Mouse (Mus musculus): Measurements from ENCODE around the gene Oser1. TPM values are rescaled to one million over a fixed set of nuclear protein-coding genes. Genes with fewer than 3 reads are reported as not detected.

Gene Oser1
- polyA plus RNA-seq, 1 experiment = not detected

DNA sequence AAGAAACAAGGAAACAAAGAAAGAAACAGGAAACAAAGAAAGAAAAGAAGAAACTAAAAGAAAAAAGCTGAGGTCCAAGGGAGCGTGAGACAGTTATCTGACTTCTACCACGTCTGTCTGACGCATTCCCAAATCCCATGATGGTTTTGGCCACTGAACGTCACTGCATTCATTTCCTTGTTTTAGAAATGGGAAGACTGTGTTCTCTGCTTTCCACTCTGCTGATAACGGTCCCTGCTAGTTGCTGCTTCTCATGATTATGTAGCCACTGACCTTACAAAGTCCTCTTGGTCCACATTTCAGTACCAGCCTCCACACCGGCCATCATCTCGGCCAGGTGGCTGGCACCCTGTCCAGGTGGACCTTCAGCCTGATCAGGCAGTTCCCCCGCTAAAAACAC is 25.3 kb downstream of the Oser1 start:
- H3K4me3 ChIP-seq (ENCODE audit: insufficient read depth, low read depth, low read length) = no peak overlapping the region
- no peak overlapping the region for H3K27ac ChIP-seq (ENCODE audit: insufficient read depth, low read depth, low read length)
- WGBS = 80% methylated on average over 8 of the region's 8 CpGs
- TF ChIP-seq CTCF (IDR thresholded peaks at IDR 0.05; ENCODE audit: insufficient read depth, low read depth, low read length) (no peak), POLR2A (IDR thresholded peaks at IDR 0.05; ENCODE audit: insufficient read depth, low read depth, low read length) (no peak)
- H3K4me1 ChIP-seq (ENCODE audit: control insufficient read depth, insufficient read depth, low read length) = 0 out of 2 replicates have a peak, but pooled peaks cover 3% of the 10 kb centered on the region

DNA sequence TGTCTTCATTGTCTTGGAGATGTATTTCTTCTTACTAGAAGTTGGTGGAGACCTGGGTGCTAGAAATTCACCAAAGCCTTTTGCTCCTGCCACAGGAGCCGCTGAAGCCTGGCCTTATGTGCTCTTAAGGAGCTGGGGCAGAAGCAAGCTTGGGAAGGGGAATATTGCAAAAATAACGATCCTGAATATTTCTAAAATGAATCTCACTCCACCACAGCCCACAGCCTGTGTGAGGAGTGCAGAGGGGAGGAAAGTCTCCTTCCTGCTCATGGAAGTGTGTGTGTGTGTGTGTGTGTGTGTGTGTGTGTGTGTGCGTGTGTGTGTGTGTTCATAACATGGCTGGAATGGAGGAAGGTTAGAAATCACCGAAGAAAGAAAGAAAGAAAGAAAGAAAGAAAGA is 25.7 kb downstream of the Oser1 start:
- no peak overlapping the region for H3K27ac ChIP-seq (ENCODE audit: insufficient read depth, low read depth, low read length)
- 0 out of 2 replicates have a peak, but pooled peaks cover 3% of the 10 kb centered on the region for H3K4me1 ChIP-seq (ENCODE audit: control insufficient read depth, insufficient read depth, low read length)
- TF ChIP-seq POLR2A (IDR thresholded peaks at IDR 0.05; ENCODE audit: insufficient read depth, low read depth, low read length) (no peak), CTCF (IDR thresholded peaks at IDR 0.05; ENCODE audit: insufficient read depth, low read depth, low read length) (no peak)
- WGBS = 73% methylated on average over 4 of the region's 4 CpGs
- H3K4me3 ChIP-seq (ENCODE audit: insufficient read depth, low read depth, low read length) = no peak overlapping the region

DNA sequence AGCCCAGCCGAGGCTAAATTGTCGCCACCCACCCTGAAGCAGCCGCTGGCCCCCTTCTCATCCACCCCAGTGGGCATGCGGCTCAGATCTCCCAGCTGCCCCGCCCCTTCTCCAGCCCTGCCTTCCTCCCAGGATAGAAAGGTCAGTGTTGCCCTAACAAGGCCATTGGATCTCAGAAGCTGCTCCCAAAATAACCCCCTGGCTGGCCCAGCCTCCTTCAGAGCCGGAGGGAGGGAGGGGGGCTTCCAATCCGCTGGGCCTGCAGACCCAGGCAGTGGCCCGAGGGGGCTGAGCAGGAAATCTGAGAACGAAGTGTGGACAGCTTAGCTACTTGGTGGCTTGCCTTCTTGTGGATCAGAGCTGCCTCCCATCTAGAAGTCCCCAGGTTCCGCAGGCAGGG is 26.6 kb downstream of the Oser1 start, which contains the start of gene Jph2:
TSS of gene Jph2 (minus strand) at position 89 of the 400 bp plus-strand sequence.
- no peak for TF ChIP-seq POLR2A (IDR thresholded peaks at IDR 0.05; ENCODE audit: insufficient read depth, low read depth, low read length)
- no peak for TF ChIP-seq CTCF (IDR thresholded peaks at IDR 0.05; ENCODE audit: insufficient read depth, low read depth, low read length)
- WGBS = 28% methylated on average over 10 of the region's 10 CpGs
- Histone ChIP-seq H3K4me1 (ENCODE audit: control insufficient read depth, insufficient read depth, low read length) (0 out of 2 replicates have a peak, but pooled peaks cover 3% of the 10 kb centered on the region), H3K4me3 (ENCODE audit: insufficient read depth, low read depth, low read length) (no peak within 1 kb of the TSS), H3K27ac (ENCODE audit: insufficient read depth, low read depth, low read length) (no peak within 1 kb of the TSS)

DNA sequence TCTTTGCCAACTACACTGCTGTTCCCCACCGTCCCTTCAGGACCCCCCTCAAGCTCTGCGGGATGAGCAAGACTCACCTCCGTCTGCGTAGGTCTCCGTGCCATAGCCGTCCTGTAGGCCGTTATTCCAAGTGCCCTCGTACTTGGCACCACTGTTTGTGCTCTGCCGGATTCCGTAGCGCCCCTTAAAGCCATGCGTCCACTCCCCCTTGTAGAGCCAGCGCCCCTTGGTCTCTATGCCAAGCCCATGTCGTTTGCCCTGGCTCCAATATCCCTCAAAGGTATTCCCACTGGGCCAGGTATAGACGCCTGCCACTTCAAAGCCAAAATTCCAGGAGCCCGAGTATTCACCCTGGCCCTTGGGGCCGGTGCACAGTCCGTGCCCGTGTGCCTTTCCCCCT is 27.4 kb downstream of the Oser1 start:
- H3K27ac ChIP-seq (ENCODE audit: insufficient read depth, low read depth, low read length) = no peak overlapping the region
- H3K4me1 ChIP-seq (ENCODE audit: control insufficient read depth, insufficient read depth, low read length) = 0 out of 2 replicates have a peak, but pooled peaks cover 3% of the 10 kb centered on the region
- no peak overlapping the region for H3K4me3 ChIP-seq (ENCODE audit: insufficient read depth, low read depth, low read length)
- TF ChIP-seq CTCF (IDR thresholded peaks at IDR 0.05; ENCODE audit: insufficient read depth, low read depth, low read length) (no peak), POLR2A (IDR thresholded peaks at IDR 0.05; ENCODE audit: insufficient read depth, low read depth, low read length) (no peak)
- whole genome bisulfite sequencing = 91% methylated on average over 19 of the region's 19 CpGs

DNA sequence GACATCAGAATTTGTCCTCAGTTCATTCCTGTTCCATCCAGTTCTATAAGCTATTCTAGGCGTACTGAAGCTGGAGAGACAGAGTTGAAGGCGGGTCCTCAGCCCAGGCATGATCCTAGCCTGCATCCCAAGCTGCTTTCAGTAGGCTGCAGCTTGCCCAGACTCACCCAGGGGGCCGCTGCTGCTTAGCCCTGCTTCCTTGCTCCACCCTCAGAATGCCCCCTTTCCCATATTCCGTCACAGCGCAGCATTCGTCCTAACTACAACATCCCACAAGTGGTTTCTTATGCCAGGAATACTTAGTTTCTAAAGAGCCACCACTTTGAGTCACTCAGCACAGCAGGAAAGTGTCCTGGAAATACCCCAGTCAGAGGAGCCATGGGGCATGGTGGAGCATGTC is 29.5 kb downstream of the Oser1 start:
- Histone ChIP-seq H3K4me3 (ENCODE audit: insufficient read depth, low read depth, low read length) (no peak overlapping the region), H3K27ac (ENCODE audit: insufficient read depth, low read depth, low read length) (no peak overlapping the region), H3K4me1 (ENCODE audit: control insufficient read depth, insufficient read depth, low read length) (0 out of 2 replicates have a peak, but pooled peaks cover 3% of the 10 kb centered on the region)
- 68% methylated on average over 6 of the region's 6 CpGs for WGBS
- TF ChIP-seq CTCF (IDR thresholded peaks at IDR 0.05; ENCODE audit: insufficient read depth, low read depth, low read length) (no peak), POLR2A (IDR thresholded peaks at IDR 0.05; ENCODE audit: insufficient read depth, low read depth, low read length) (no peak)

DNA sequence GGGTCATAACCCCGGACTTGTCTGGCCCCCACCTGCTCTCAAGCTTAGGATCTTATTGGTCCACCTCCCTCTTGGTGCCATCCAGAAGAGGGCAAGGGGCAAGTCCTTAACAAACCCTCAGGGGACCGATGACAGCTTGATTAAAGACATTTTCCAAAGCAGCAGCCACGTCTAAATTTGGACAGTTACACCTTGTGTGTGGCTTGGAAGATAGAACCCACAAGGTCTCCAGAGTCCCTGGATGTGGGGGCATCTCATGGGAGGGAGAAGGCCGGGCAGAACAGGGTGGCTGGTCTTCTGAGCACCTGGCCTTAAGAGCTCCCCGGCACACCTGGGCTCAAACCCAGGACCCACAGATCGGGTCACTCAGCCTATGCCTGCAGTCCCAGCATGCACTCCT is 30.5 kb downstream of the Oser1 start:
- 0 out of 2 replicates have a peak, but pooled peaks cover 3% of the 10 kb centered on the region for H3K4me1 ChIP-seq (ENCODE audit: control insufficient read depth, insufficient read depth, low read length)
- TF ChIP-seq POLR2A (IDR thresholded peaks at IDR 0.05; ENCODE audit: insufficient read depth, low read depth, low read length) (no peak), CTCF (IDR thresholded peaks at IDR 0.05; ENCODE audit: insufficient read depth, low read depth, low read length) (no peak)
- no peak overlapping the region for H3K27ac ChIP-seq (ENCODE audit: insufficient read depth, low read depth, low read length)
- WGBS = 85% methylated on average over 6 of the region's 6 CpGs
- no peak overlapping the region for H3K4me3 ChIP-seq (ENCODE audit: insufficient read depth, low read depth, low read length)

DNA sequence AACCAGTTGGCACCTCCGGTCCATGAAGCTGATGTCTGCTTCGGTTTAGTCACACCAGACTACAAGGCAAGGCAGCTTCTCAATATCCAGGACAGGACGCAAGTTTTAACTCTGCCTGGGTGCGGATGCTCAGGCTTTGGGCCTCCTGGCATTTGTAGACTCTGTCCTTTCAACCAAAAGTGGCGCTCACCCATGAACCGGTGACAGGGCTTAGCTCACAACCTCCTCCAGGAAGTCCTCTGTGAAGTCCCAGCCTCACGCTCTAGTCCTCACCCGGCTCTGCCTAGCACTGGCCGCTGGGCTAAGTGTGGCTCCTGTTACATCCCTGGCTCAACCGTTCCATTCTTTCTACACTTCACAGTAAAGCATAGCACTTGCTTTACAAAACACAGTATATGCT is 31.3 kb downstream of the Oser1 start:
- TF ChIP-seq CTCF (IDR thresholded peaks at IDR 0.05; ENCODE audit: insufficient read depth, low read depth, low read length) (no peak), POLR2A (IDR thresholded peaks at IDR 0.05; ENCODE audit: insufficient read depth, low read depth, low read length) (no peak)
- H3K4me3 ChIP-seq (ENCODE audit: insufficient read depth, low read depth, low read length) = no peak overlapping the region
- WGBS = 92% methylated on average over 10 of the region's 10 CpGs

DNA sequence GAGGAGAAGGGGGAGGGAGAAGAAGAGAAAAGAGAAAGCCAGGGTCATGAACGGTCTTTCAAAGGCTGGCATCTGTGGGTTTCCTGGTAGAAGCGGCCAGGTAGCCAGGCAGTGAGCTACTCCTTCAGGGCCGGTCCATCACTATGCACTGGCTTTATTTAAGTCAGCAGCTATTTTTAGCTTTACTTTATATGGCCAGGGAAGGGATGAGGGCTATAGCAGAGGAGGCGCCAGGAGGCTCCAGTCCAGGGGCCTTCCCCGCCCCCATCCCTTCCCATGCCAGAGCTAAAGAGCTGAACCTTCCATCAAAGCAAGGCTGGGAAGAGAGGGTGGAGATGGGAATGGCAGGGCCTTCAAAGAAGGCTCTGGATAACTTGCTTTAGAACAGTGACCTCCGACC is 32.1 kb downstream of the Oser1 start:
- no peak overlapping the region for H3K27ac ChIP-seq (ENCODE audit: insufficient read depth, low read depth, low read length)
- no peaks in the 10 kb centered on the region for H3K4me1 ChIP-seq (ENCODE audit: control insufficient read depth, insufficient read depth, low read length)
- WGBS = 86% methylated on average over 6 of the region's 6 CpGs
- H3K4me3 ChIP-seq (ENCODE audit: insufficient read depth, low read depth, low read length) = no peak overlapping the region
- no peak for TF ChIP-seq POLR2A (IDR thresholded peaks at IDR 0.05; ENCODE audit: insufficient read depth, low read depth, low read length)
- TF ChIP-seq CTCF (IDR thresholded peaks at IDR 0.05; ENCODE audit: insufficient read depth, low read depth, low read length) = no peak

More for the DNA sequence above, 31.3 kb downstream of the Oser1 start:
- 0 out of 2 replicates have a peak, but pooled peaks cover 3% of the 10 kb centered on the region for H3K4me1 ChIP-seq (ENCODE audit: control insufficient read depth, insufficient read depth, low read length)
- no peak overlapping the region for H3K27ac ChIP-seq (ENCODE audit: insufficient read depth, low read depth, low read length)

DNA sequence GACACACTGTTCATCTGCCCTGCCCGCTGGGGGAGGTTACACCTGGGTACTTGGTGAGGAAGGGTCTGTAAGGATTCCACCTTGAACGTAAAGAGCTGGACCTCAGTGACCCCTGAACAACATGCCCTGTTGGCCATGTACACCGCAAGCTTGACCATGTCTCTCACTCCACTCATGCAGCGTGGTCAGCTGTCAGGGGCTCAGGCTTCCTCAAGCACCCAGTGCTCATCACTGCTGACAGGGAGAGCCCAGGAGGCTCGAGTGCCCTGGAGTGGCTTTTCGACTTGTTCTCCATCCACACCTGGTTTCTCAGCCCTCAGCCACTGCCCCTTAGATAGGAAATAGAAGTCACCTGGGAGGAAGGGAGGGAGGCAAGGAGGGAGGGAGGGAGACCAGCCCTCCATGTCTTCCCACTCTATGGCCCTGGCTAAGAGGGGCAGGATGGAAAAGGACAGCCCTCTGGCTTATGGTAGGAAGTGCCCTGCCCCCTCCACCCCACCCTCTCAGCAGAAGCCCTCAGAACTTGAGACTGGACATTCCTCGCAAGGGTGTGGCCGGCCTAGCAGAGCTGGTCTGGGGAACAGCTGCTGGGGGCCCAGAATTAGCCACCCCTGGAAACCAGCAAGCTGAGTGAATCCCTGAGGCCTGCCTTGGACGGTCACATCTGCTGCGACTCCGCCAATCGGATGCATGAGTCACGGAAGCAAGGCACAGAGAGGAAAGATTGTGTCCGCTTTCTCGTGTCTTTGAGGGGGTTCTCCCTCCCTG is 37.9 kb downstream of the Oser1 start:
- no peak for TF ChIP-seq CTCF (IDR thresholded peaks at IDR 0.05; ENCODE audit: insufficient read depth, low read depth, low read length)
- TF ChIP-seq POLR2A (IDR thresholded peaks at IDR 0.05; ENCODE audit: insufficient read depth, low read depth, low read length) = no peak
- WGBS = 85% methylated on average over 15 of the region's 15 CpGs
- Histone ChIP-seq H3K4me3 (ENCODE audit: insufficient read depth, low read depth, low read length) (no peak overlapping the region), H3K27ac (ENCODE audit: insufficient read depth, low read depth, low read length) (no peak overlapping the region), H3K4me1 (ENCODE audit: control insufficient read depth, insufficient read depth, low read length) (no peaks in the 10 kb centered on the region)

All from olfactory bulb, adult 2 months (tissue).